Mouse (Mus musculus): ENCODE results near the gene Rhbg.

The Rhbg gene

GRCm38 (mm10) chr3:88239446-88239845, 15.1 kb downstream of the Rhbg start:
- ChIA-PET POLR2A (interaction anchor here in 1 of 4 experiments (1.2 kb wide), 1 partner anchor 46 kb away, joined by 5 read pairs; no protein-coding TSS in a partner anchor), CTCF (interaction anchor here (0.6 to 3.1 kb wide), 9 partner anchors 10 to 69 kb away, joined by 3 to 19 read pairs (median 3); no protein-coding TSS in a partner anchor)

- ChIA-PET CTCF (interaction anchor here (0.6 to 3.1 kb wide), 14 partner anchors 9 to 1658 kb away, joined by 3 to 19 read pairs (median 6); partner anchors contain the start of gene Mef2d (in 1 of the 4)), POLR2A (interaction anchor here in 2 of 4 experiments (0.6 to 2.2 kb wide), 7 partner anchors 8 to 1719 kb away, joined by 3 to 6 read pairs (median 4); partner anchors contain the start of gene Iqgap3 (in 1 of the 2))
Observed at GRCm38 (mm10) chr3:88238866-88239391, 15.6 kb downstream of the Rhbg start.

- POLR2A ChIA-PET, result interaction anchor here in 3 of 4 experiments (0.6 to 2.2 kb wide), 18 partner anchors 9 to 293 kb away, joined by 3 to 9 read pairs (median 4); partner anchors contain the start of gene Iqgap3 (in 1 of the 3)
- CTCF ChIA-PET, result interaction anchor here (0.5 to 3.1 kb wide), 58 partner anchors 8 to 293 kb away, joined by 3 to 19 read pairs (median 4); partner anchors contain the start of genes Cct3 (in 1 of the 4), Gpatch4 (in 1 of the 4), Mef2d (in 1 of the 4) and Rhbg (in 1 of the 4)
Observed at GRCm38 (mm10) chr3:88237556-88238194, 16.8 kb downstream of the Rhbg start.

GRCm38 (mm10) chr3:88237161-88237555, 17.4 kb downstream of the Rhbg start:
- CTCF ChIA-PET, result interaction anchor here (0.5 to 3.1 kb wide), 50 partner anchors 8 to 293 kb away, joined by 3 to 19 read pairs (median 4); partner anchors contain the start of genes Cct3 (in 1 of the 4), Mef2d (in 1 of the 4), Rhbg (in 1 of the 4) and Tsacc (in 1 of the 4)
- POLR2A ChIA-PET, result interaction anchor here in 2 of 4 experiments (0.6 to 2.2 kb wide), 12 partner anchors 14 to 294 kb away, joined by 3 to 9 read pairs (median 4); partner anchors contain the start of gene Iqgap3 (in 1 of the 2)

GRCm38 (mm10) chr3:88235616-88236015, 18.9 kb downstream of the Rhbg start:
- CTCF ChIA-PET, result interaction anchor here (0.6 to 6.8 kb wide), 42 partner anchors 7 to 249 kb away, joined by 3 to 43 read pairs (median 4); partner anchors contain the start of genes Iqgap3 (in 2 of the 4) and Rhbg (in 1 of the 4)
- POLR2A ChIA-PET, result interaction anchor here in 3 of 4 experiments (0.6 to 1.8 kb wide), 19 partner anchors 10 to 283 kb away, joined by 3 to 5 read pairs (median 3); partner anchors contain the start of genes Smg5 (in 2 of the 3) and Tmem79 (in 2 of the 3)

GRCm38 (mm10) chr3:88235216-88235615, 19.3 kb downstream of the Rhbg start:
- ChIA-PET POLR2A (interaction anchor here in 3 of 4 experiments (0.5 to 1.8 kb wide), 20 partner anchors 11 to 387 kb away, joined by 3 to 5 read pairs (median 3); partner anchors contain the start of genes Smg5 (in 2 of the 3) and Tmem79 (in 2 of the 3)), CTCF (interaction anchor here (0.6 to 6.8 kb wide), 43 partner anchors 8 to 249 kb away, joined by 3 to 43 read pairs (median 4); partner anchors contain the start of genes Iqgap3 (in 2 of the 4) and Rhbg (in 1 of the 4))

GRCm38 (mm10) chr3:88234041-88234440, 20.5 kb downstream of the Rhbg start:
- POLR2A ChIA-PET, result interaction anchor here in 1 of 4 experiments (1.8 kb wide), 1 partner anchor 102 kb away, joined by 4 read pairs; the partner anchor contains the start of genes Smg5 and Tmem79
- CTCF ChIA-PET, result interaction anchor here in 3 of 4 experiments (0.5 to 6.8 kb wide), 8 partner anchors 9 to 213 kb away, joined by 3 to 43 read pairs (median 5); no protein-coding TSS in a partner anchor

- CTCF ChIA-PET, result interaction anchor here in 2 of 4 experiments (0.6 to 6.8 kb wide), 6 partner anchors 10 to 250 kb away, joined by 3 to 43 read pairs (median 4); no protein-coding TSS in a partner anchor
- POLR2A ChIA-PET, result interaction anchor here in 2 of 4 experiments (0.7 to 1.7 kb wide), 4 partner anchors 13 to 142 kb away, joined by 3 to 19 read pairs (median 4); no protein-coding TSS in a partner anchor
Observed at GRCm38 (mm10) chr3:88232851-88233649, 21.5 kb downstream of the Rhbg start.

- CTCF ChIA-PET, result interaction anchor here in 3 of 4 experiments (0.6 to 6.8 kb wide), 9 partner anchors 11 to 251 kb away, joined by 3 to 43 read pairs (median 5); no protein-coding TSS in a partner anchor
- POLR2A ChIA-PET, result interaction anchor here in 3 of 4 experiments (0.9 to 3.0 kb wide), 9 partner anchors 8 to 103 kb away, joined by 3 to 19 read pairs (median 5); partner anchors contain the start of genes Smg5 (in 1 of the 3) and Tmem79 (in 1 of the 3)
Observed at GRCm38 (mm10) chr3:88232301-88232702, 22.2 kb downstream of the Rhbg start.

- POLR2A ChIA-PET, result interaction anchor here (0.5 to 3.0 kb wide), 53 partner anchors 9 to 345 kb away, joined by 3 to 19 read pairs (median 4); partner anchors contain the start of genes Mef2d (in 2 of the 4), Nes (in 2 of the 4), Cct3 (in 1 of the 4) and Hdgf (in 1 of the 4)
Observed at GRCm38 (mm10) chr3:88231061-88231641, 23.4 kb downstream of the Rhbg start.

GRCm38 (mm10) chr3:88230262-88231047, 24.1 kb downstream of the Rhbg start:
- CTCF ChIA-PET, result interaction anchor here in 3 of 4 experiments (0.6 to 6.8 kb wide), 19 partner anchors 9 to 289 kb away, joined by 3 to 43 read pairs (median 4); no protein-coding TSS in a partner anchor
- POLR2A ChIA-PET, result interaction anchor here (0.5 to 3.0 kb wide), 47 partner anchors 8 to 345 kb away, joined by 3 to 19 read pairs (median 4); partner anchors contain the start of genes Nes (in 2 of the 4), Cct3 (in 1 of the 4), Hdgf (in 1 of the 4) and Lamtor2 (in 1 of the 4)

More at GRCm38 (mm10) chr3:88231061-88231641, 23.4 kb downstream of the Rhbg start:
- CTCF ChIA-PET, result interaction anchor here in 3 of 4 experiments (0.6 to 6.8 kb wide), 19 partner anchors 9 to 410 kb away, joined by 3 to 43 read pairs (median 4); no protein-coding TSS in a partner anchor

- CTCF ChIA-PET, result interaction anchor here in 3 of 4 experiments (0.5 to 6.8 kb wide), 7 partner anchors 10 to 290 kb away, joined by 3 to 43 read pairs (median 3); no protein-coding TSS in a partner anchor
- POLR2A ChIA-PET, result interaction anchor here in 1 of 4 experiments (1.2 to 3.0 kb wide), 4 partner anchors 14 to 67 kb away, joined by 3 to 19 read pairs (median 4); partner anchors contain the start of genes Cct3 and Tsacc
Observed at GRCm38 (mm10) chr3:88229526-88229925, 25.0 kb downstream of the Rhbg start.

- POLR2A ChIA-PET, result interaction anchor here in 1 of 4 experiments (0.7 to 1.8 kb wide), 4 partner anchors 11 to 68 kb away, joined by 3 to 5 read pairs (median 3); partner anchors contain the start of genes Cct3 and Tsacc
- CTCF ChIA-PET, result interaction anchor here in 3 of 4 experiments (0.5 to 2.1 kb wide), 5 partner anchors 8 to 23 kb away, joined by 3 to 13 read pairs (median 5); no protein-coding TSS in a partner anchor
Observed at GRCm38 (mm10) chr3:88228906-88229305, 25.6 kb downstream of the Rhbg start.

- ChIA-PET CTCF (interaction anchor here in 3 of 4 experiments (0.6 to 2.1 kb wide), 5 partner anchors 12 to 58 kb away, joined by 3 to 13 read pairs (median 6); no protein-coding TSS in a partner anchor), POLR2A (interaction anchor here in 2 of 4 experiments (0.6 to 1.8 kb wide), 6 partner anchors 10 to 108 kb away, joined by 3 to 6 read pairs (median 3); partner anchors contain the start of genes Cct3 (in 1 of the 2), Smg5 (in 1 of the 2) and Tsacc (in 1 of the 2))
Observed at GRCm38 (mm10) chr3:88227976-88228375, 26.5 kb downstream of the Rhbg start.

GRCm38 (mm10) chr3:88227260-88227659, 27.2 kb downstream of the Rhbg start:
- ChIA-PET CTCF (interaction anchor here (0.6 to 2.1 kb wide), 9 partner anchors 10 to 466 kb away, joined by 3 to 13 read pairs (median 5); partner anchors contain the start of gene Iqgap3 (in 1 of the 4)), POLR2A (interaction anchor here in 3 of 4 experiments (0.6 to 1.5 kb wide), 7 partner anchors 10 to 166 kb away, joined by 3 to 6 read pairs (median 4); partner anchors contain the start of gene Smg5 (in 1 of the 3))

All from embryonic stem cell, embryonic (primary cell).